Mouse (Mus musculus): ENCODE data around the gene Iqce.

Gene Iqce

GRCm38 (mm10) chr5:140639312-140639711, 62.9 kb downstream of the Iqce start:
- in situ Hi-C loops (cut with MboI, MseI), result no loop called here

DNA sequence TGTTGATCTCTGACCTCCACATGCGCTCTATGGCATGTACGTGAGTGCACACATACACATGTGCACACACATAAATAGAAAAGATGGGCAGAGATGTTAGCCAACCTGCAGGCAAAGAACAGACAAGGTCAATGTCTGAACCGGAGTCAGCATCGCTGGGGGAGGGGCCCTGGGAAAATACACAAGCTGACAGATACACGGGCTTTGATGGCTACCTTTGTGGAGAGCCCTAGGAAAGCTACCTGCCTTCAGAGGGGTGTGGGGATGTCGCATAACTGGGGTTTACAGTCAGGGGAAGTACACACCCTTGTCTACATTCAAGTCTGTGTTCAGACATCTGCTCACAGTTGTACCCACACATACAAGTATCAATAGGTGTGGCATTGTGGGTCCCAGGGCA, 63.7 kb downstream of the Iqce start:
- in situ Hi-C loops (cut with MboI, MseI), result no loop called here

DNA sequence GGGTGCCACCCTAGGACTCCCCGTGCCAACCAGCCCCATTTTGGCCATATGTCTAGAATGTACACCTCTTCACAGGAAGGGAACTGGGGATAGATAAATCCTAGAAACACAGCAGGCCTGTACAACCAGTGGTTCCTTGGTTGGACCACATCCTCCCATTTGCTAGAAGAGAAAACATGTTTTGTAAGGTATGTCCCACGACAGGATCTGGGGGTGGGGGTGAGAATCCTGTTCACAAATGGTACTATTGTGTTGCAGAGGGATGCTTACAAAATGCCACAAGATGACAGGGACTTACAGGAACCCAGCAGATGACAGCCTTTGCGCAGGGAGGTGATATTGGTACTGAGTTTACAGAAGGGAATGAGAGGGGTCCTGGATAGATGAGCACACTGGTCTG, 64.2 kb downstream of the Iqce start:
- in situ Hi-C loops (cut with MboI, MseI), result no loop called here

DNA sequence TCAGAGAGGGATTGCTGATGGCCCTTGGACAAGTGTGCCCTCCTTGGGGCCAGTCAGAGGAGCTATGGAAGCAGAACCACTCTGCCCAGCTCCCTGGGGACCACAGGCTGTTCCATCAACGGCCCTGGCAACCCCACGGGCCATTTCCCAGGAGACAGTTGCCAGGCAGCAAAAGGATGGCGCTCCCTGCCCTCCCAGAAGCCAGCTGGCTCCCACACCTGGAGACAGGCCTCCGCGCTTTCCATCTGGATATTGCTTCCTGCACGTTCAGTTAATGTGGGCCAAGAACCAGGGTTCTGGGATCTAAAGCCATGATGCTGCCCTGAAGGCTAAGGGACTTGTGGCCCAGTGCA, 65.1 kb downstream of the Iqce start:
- in situ Hi-C loops (cut with MboI, MseI), result no loop called here

DNA sequence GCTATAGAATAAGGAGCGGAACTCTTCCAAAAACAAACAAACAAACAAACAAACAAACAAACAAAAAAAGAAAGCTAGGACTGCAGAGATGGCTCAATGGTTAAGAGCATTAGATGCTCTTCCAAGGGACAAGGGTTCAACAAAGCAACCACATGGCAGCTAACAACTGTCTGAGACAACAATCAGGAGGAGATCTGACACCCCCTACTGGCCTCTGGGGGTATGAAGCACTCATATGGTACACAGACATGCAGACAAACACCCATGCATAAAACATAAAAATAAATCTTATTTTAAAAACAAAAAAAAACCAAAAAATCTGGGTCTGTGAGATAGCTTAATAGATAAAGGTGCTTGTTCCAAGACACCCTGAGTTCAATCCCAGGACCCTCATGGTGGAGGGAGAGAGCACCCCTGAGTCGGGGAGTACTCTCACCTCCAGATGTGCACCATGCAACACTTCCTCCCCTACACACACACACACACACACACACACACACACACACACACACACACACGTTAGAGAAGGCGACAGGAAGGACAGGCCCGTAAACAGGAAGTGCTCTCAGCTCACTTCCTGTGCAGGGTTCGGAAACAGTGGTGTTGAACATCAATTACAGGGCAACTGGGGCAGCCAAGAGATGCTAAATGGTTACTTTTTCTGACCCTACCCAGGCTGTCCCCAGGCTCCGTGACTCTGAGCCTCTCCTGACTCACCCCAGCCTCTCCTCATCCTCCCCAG, 65.7 kb downstream of the Iqce start:
- in situ Hi-C loops (cut with MboI, MseI), result no loop called here

GRCm38 (mm10) chr5:140634798-140635722, 67.1 kb downstream of the Iqce start:
- in situ Hi-C loops (cut with MboI, MseI), result loop anchor here (5.0 kb wide), 1 partner anchor 93 kb away; no protein-coding TSS in a partner anchor

DNA sequence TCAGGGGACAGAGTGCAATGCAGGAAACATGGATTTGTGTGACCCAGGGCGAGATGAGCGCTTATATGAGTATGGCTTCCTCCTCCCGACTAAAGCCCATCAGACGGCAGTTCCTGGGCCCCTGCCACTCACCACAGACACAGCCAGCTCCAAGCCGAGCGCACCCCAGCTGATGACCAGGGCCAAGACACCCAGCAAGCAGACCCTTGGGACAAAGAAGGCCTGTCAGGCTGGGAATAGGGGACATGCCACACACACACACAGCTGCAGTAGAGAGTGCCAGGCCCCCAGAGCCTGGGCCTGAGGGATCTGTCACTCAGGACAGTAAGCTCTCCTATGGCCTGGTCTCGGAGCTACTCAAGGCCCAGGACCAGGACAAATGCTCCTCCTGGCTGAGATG, 68.7 kb downstream of the Iqce start:
- in situ Hi-C loops (cut with MboI, MseI), result loop anchor here (5.0 kb wide), 1 partner anchor 91 kb away; no protein-coding TSS in a partner anchor

GRCm38 (mm10) chr5:140628995-140629394, 73.2 kb downstream of the Iqce start:
- in situ Hi-C loops (cut with MboI, MseI), result no loop called here

GRCm38 (mm10) chr5:140627580-140627979, 74.6 kb downstream of the Iqce start:
- in situ Hi-C loops (cut with MboI, MseI), result no loop called here

GRCm38 (mm10) chr5:140624961-140625360, 77.2 kb downstream of the Iqce start:
- in situ Hi-C loops (cut with MboI, MseI), result no loop called here

GRCm38 (mm10) chr5:140624238-140624637, 77.9 kb downstream of the Iqce start:
- in situ Hi-C loops (cut with MboI, MseI), result no loop called here

DNA sequence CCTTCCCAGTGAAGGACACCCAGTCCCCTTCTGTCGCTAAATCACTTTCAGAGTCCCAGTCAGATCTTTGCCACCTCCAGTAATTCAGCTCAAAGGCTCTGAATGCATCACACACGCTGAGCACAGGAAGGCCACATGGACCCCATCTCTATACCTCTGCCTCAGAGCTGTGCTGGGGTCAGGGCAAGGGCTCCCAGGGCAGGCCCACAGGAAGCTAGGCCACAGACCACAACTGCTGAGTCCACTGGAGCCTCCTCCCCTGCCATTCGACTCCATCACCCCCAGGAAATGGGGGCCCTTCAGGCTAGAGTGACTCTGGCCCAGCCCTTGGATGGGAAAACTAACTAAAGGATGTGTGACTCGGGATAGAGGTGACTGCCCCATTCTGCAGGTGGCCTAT, 78.4 kb downstream of the Iqce start:
- in situ Hi-C loops (cut with MboI, MseI), result no loop called here

DNA sequence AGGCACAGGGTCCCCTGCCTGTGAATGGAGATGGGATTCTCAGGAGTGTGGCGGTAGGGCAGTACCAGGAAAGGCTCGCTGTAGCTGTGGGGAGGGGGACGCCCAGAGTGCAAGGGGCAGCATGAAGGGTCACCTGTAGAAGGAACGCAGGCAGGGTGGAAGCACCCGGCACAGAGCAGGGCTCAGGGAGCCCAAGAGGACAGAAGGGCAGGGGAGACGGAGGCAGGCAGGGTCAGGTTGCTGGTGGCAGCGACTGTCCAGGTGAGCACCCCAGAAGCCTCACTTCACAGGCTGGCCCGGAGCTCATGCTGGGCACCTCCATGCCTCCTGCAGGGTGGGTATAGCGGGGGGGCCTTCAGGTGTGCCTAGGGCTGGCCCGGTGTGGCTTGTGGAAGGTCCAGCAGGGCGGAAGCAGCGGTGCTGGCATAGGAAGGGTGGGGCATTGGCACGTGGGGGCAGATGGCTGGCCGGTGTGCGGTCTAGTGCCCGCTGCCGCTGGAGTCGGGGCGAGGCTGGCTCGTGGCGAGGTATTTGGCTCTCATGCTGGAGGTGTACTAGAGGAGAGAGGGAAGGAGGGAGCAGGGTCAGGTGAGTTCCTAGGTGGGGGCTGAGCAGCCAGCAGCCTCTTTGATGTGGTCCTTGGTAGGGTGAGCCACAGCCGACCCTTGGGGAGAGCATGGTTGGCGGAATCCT, 79.1 kb downstream of the Iqce start:
- in situ Hi-C loops (cut with MboI, MseI), result no loop called here

GRCm38 (mm10) chr5:140621517-140621916, 80.7 kb downstream of the Iqce start:
- in situ Hi-C loops (cut with MboI, MseI), result no loop called here

- in situ Hi-C loops (cut with MboI, MseI), result no loop called here
Observed at GRCm38 (mm10) chr5:140621092-140621491, 81.1 kb downstream of the Iqce start.

GRCm38 (mm10) chr5:140619895-140620736, 82.1 kb downstream of the Iqce start:
- in situ Hi-C loops (cut with MboI, MseI), result loop anchor here (5.0 kb wide), 1 partner anchor 53 kb away; the partner anchor contains the start of gene Grifin

DNA sequence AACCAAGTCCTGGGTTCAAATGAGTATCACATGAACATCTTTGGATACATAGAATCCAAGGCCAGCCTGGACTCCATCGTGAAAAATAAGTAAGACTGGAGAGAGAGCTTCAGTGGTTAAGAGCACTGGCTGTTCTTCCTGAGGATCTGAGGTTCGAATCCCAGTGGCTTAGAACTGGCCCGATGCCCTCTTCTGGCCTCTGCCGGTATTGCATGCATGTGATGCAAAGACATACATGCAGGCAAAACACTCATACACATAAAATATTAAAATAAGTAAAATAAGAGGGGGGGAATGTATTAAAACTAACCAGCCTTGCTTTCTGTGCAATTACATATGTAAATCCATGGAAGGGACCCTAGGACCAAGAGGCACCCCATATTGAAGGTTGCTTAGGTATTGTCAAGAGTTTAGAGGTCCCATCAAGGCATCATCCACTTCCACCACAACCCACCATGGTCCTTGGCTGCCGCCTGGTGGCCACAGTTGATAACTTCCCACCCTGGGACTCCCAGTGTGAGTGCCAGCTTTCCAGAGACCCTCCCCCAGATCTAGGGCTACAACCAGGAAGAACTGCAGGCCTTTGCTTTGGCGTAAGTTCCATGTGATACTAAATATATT, 82.9 kb downstream of the Iqce start:
- in situ Hi-C loops (cut with MboI, MseI), result loop anchor here (5.0 kb wide), 1 partner anchor 52 kb away; the partner anchor contains the start of gene Grifin

- in situ Hi-C loops (cut with MboI, MseI), result loop anchor here (5.0 kb wide), 1 partner anchor 50 kb away; the partner anchor contains the start of gene Grifin
Observed at GRCm38 (mm10) chr5:140617714-140618113, 84.5 kb downstream of the Iqce start.

DNA sequence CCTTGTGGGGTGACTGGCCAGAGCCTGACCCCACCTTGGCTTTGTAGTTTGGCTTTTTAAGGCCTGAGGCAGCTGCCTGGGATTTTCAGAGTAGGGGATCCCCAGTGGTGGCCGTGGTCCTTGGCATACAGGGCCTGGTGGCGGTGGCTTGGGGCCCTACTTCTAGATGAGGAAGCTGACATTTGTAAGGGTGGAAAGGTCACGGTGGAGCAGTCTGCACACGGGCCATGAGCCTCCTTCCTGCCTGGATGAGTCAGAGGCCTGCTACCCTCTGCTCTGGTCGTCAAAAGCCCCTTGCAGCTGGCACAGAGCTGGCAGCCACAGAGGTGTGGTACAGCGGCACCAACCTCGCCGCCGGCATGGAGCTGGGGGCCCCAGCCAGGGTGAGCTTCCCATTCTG, 85.5 kb downstream of the Iqce start:
- in situ Hi-C loops (cut with MboI, MseI), result loop anchor here (5.0 kb wide), 1 partner anchor 49 kb away; the partner anchor contains the start of gene Grifin

GRCm38 (mm10) chr5:140616110-140616503, 86.1 kb downstream of the Iqce start:
- in situ Hi-C loops (cut with MboI, MseI), result loop anchor here (5.0 kb wide), 1 partner anchor 49 kb away; the partner anchor contains the start of gene Grifin

All from T-helper 1 cell (primary cell).